Mouse (Mus musculus) intestine, embryonic 16.5 days (tissue): ENCODE measurements at regions not wholly inside any gene's neighbourhood (a gene's known extent, or its start where the extent isn't known, plus 50 kb on each side); places are given as distances from the start of the nearest gene placed in this dataset.

Experiments used
- ATAC-seq: fragments of 200-750 bp; cut with Nextera tagmentation; 2 replicates; pipeline ENCODE4 v1.8.0; 2017; ENCODE audit warnings: moderate TSS enrichment, moderate library complexity
- H3K27ac ChIP-seq: fragments of 300-500 bp; sonication (generic); 2 replicates; pipeline ENCODE4 v1.5.1; 2014; ENCODE audit warnings: mild to moderate bottlenecking, low read length
- H3K27me3 ChIP-seq: fragments of 300-500 bp; sonication (generic); replicated peaks from 2 replicates; pipeline ENCODE4 v1.6.1; 2014; ENCODE audit warnings: low read length, control low read depth, mixed read lengths; ENCODE audit not compliant: control insufficient read depth, insufficient read depth
- H3K36me3 ChIP-seq: fragments of 300-500 bp; sonication (generic); 2 replicates; pipeline ENCODE4 v1.6.1; 2014; ENCODE audit warnings: low read length, control low read depth; ENCODE audit not compliant: control insufficient read depth, insufficient read depth
- H3K4me1 ChIP-seq: fragments of 300-500 bp; sonication (generic); 2 replicates; pipeline ENCODE4 v1.6.1; 2014; ENCODE audit warnings: low read length, control low read depth, mixed read lengths; ENCODE audit not compliant: control insufficient read depth, insufficient read depth
- H3K4me2 ChIP-seq: fragments of 300-500 bp; sonication (generic); 2 replicates; pipeline ENCODE4 v1.6.1; 2014; ENCODE audit warnings: low read depth, low read length, control low read depth
- H3K4me3 ChIP-seq: fragments of 300-500 bp; sonication (generic); 2 replicates; pipeline ENCODE4 v1.5.1; 2014; ENCODE audit warnings: mild to moderate bottlenecking, low read length
- H3K9ac ChIP-seq: fragments of 300-500 bp; sonication (generic); 2 replicates; pipeline ENCODE4 v1.6.1; 2014; ENCODE audit warnings: low read depth, low read length
- H3K9me3 ChIP-seq: fragments of 300-500 bp; sonication (generic); 2 replicates; pipeline ENCODE4 v1.6.1; 2016; ENCODE audit warnings: low read length, control low read depth; ENCODE audit not compliant: control insufficient read depth
- WGBS: fragments of 180-500 bp; shearing (Covaris S2); extraction: QIAGEN DNeasy Blood & Tissue Kit; methylation state at CpG from one replicate; pipeline ENCODE4 v1.1.7; 2014; 5-methylcytosine and 5-hydroxymethylcytosine counted together

- Histone ChIP-seq H3K9me3 (no peaks in the 10 kb centered on the region), H3K36me3 (no peaks in the 10 kb centered on the region), H3K4me2 (no peak overlapping the region), H3K27ac (no peak overlapping the region), H3K4me3 (no peak overlapping the region), H3K9ac (no peak overlapping the region), H3K4me1 (no peaks in the 10 kb centered on the region), H3K27me3 (no peaks in the 10 kb centered on the region)
- WGBS, result 56% methylated on average over 17 of the region's 17 CpGs
- peak; percentile 71 for ATAC-seq
Observed at GRCm38 (mm10) chr15:25284354-25285199, 129.0 kb downstream of the Basp1 start.

DNA sequence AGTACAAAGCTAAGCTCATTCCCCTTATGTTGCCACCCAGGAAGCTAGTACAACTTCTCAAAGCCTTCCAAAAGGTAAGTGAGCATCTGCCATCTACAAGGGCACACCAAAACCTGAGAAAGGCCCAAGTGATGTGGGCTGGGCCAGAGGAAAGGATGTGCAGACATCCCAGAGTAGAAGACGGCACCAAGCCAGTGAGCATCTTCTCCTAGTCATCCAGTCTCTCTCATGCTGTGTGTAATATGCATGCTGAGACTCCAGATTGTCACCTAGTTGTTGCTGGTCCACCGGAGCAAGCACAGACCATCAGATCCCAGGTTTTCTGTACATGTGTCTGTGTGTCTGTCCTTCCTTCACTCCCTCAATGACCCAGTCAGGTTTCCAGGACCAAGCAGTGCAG is 129.9 kb downstream of the Basp1 start:
- Histone ChIP-seq H3K4me3 (no peak overlapping the region), H3K4me2 (no peak overlapping the region), H3K36me3 (no peaks in the 10 kb centered on the region), H3K27ac (no peak overlapping the region), H3K9ac (no peak overlapping the region), H3K9me3 (no peaks in the 10 kb centered on the region), H3K27me3 (no peaks in the 10 kb centered on the region), H3K4me1 (no peaks in the 10 kb centered on the region)
- WGBS, result 89% methylated on average over 2 of the region's 2 CpGs
- ATAC-seq, result no peak

DNA sequence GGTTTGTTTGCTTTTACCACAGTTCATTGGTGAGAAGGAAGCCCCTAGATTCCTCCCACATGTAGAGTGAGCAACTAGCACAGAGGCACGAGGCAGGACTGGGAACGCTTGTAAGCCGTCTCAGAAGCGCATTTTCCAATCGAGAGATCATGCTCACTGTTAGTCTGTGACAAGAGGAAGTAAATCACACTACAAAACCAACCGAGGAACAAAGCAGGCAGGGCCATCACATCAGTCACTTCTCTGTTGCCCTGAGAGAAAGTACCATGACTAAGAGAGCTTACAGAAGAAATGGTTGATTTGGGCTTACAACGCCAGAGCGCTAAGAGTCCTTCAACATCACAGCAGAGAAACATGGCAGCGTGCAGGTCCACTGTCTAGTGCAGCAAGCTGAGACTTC is 131.2 kb downstream of the Basp1 start:
- no peak overlapping the region for H3K27ac ChIP-seq
- H3K9me3 ChIP-seq, result no peaks in the 10 kb centered on the region
- H3K36me3 ChIP-seq, result no peaks in the 10 kb centered on the region
- no peaks in the 10 kb centered on the region for H3K4me1 ChIP-seq
- H3K4me3 ChIP-seq, result no peak overlapping the region
- 75% methylated on average over 9 of the region's 9 CpGs for WGBS
- H3K4me2 ChIP-seq, result no peak overlapping the region
- H3K9ac ChIP-seq, result no peak overlapping the region
- no peaks in the 10 kb centered on the region for H3K27me3 ChIP-seq
- no peak for ATAC-seq

DNA sequence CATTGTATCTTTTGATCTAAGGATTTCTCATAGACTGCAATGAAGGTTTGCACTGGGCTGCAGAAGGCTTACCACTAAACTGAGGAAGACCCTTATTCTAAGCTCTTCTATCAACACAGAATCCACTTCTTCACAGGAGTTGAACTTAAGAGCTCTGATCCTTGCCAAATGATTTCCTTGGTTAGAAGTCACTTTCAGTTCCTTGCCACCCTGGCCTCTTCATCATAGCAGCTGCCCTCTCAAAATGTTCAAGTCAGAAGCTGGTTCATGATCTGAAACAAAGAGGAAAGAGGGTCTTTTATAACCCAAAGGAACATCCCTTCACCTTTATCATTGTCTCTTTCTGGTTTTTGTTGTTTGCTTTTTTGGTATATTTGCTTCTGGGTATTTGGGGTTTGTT is 131.6 kb downstream of the Basp1 start:
- Histone ChIP-seq H3K4me1 (no peaks in the 10 kb centered on the region), H3K9ac (no peak overlapping the region), H3K4me3 (no peak overlapping the region), H3K4me2 (no peak overlapping the region), H3K36me3 (no peaks in the 10 kb centered on the region), H3K27ac (no peak overlapping the region), H3K27me3 (no peaks in the 10 kb centered on the region), H3K9me3 (no peaks in the 10 kb centered on the region)
- ATAC-seq, result no peak

DNA sequence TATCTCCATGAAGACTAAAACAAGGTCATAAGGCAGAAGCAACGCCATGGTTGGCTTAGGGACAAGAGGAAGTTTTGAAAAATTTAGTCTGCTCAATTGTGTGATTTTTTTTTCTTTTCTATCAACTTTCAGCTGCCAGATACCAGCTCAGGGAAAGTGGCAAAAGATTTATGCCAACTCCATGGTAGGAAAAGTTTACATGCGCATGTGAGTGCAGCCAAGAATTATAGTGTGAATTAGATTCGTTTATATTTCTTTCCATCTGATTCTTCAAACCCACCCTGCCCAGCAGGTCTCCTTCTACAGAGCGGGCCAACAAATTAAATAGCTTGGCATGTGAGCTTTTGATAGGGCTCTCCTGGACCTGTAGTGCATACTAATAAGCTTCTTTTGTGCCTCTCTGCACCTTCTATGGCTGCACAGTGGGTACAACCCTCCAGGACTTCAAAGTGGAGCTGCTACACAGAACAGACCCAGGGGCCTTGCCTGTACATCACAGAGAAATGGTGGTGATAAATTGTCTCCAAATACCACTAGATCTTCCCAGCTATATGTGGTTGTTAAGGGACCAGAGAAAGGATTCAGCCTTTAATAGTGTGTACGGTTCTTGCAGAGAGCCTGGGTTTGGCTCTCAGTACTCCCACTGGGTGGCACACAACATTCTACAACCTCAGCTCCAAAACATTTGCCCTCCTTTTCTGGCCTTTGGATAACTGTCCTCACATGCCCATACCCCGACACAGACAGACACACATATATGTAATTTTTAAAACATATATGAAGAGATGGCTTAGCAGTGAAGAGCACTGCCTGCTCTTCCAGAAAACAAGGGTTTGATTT is 135.0 kb downstream of the Basp1 start:
- Histone ChIP-seq H3K4me3 (no peak overlapping the region), H3K27me3 (no peaks in the 10 kb centered on the region), H3K4me2 (no peak overlapping the region), H3K36me3 (no peaks in the 10 kb centered on the region), H3K9me3 (no peaks in the 10 kb centered on the region), H3K27ac (no peak overlapping the region), H3K9ac (no peak overlapping the region), H3K4me1 (no peaks in the 10 kb centered on the region)
- 63% methylated on average over 6 of the region's 6 CpGs for WGBS
- no peak for ATAC-seq

GRCm38 (mm10) chr15:25276227-25276626 is 137.3 kb downstream of the Basp1 start:
- Histone ChIP-seq H3K4me2 (no peak overlapping the region), H3K9ac (no peak overlapping the region), H3K9me3 (no peaks in the 10 kb centered on the region), H3K27me3 (no peaks in the 10 kb centered on the region), H3K27ac (no peak overlapping the region), H3K4me1 (no peaks in the 10 kb centered on the region), H3K36me3 (no peaks in the 10 kb centered on the region), H3K4me3 (no peak overlapping the region)
- 90% methylated on average over 5 of the region's 5 CpGs for WGBS
- ATAC-seq, result no peak

- 87% methylated on average over 5 of the region's 5 CpGs for WGBS
- Histone ChIP-seq H3K9ac (no peak overlapping the region), H3K36me3 (no peaks in the 10 kb centered on the region), H3K4me3 (no peak overlapping the region), H3K27ac (no peak overlapping the region), H3K4me1 (no peaks in the 10 kb centered on the region), H3K27me3 (no peaks in the 10 kb centered on the region), H3K4me2 (no peak overlapping the region), H3K9me3 (no peaks in the 10 kb centered on the region)
- ATAC-seq, result no peak
Observed at GRCm38 (mm10) chr15:25271886-25272285, 141.7 kb downstream of the Basp1 start.

DNA sequence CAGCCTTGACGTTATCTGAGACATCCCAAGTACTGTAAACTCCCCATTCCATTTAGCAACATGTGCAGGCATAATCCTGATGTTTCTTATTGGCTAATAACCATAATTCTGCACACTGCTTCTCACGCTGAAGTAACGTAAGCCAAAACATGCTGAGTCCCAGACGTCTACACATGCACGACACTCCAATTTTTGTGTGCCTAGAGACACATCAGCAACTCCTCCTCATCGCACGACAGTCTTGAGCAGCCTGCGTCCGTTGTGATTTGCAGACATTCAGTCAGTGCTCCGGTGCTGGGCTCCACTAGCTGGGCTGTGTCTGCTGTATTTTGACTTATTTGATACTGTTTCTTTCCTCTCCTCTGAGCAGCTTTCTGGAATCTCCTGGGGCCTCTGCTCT is 143.2 kb downstream of the Basp1 start:
- H3K4me3 ChIP-seq, result no peak overlapping the region
- H3K9ac ChIP-seq, result no peak overlapping the region
- H3K4me2 ChIP-seq, result no peak overlapping the region
- no peak overlapping the region for H3K27ac ChIP-seq
- peak; percentile 30; the same call in 1 of the 2 replicates for ATAC-seq
- WGBS, result 61% methylated on average over 10 of the region's 10 CpGs
- H3K4me1 ChIP-seq, result no peaks in the 10 kb centered on the region
- H3K36me3 ChIP-seq, result no peaks in the 10 kb centered on the region
- H3K9me3 ChIP-seq, result no peaks in the 10 kb centered on the region
- H3K27me3 ChIP-seq, result no peaks in the 10 kb centered on the region

GRCm38 (mm10) chr15:25269345-25269996 is 144.1 kb downstream of the Basp1 start:
- Histone ChIP-seq H3K36me3 (no peaks in the 10 kb centered on the region), H3K9me3 (no peaks in the 10 kb centered on the region), H3K27me3 (no peaks in the 10 kb centered on the region), H3K4me3 (no peak overlapping the region), H3K9ac (no peak overlapping the region), H3K27ac (peak overlapping the region; percentile 33; the same call in 1 of the 2 replicates), H3K4me2 (peak overlapping the region; percentile 22), H3K4me1 (no peaks in the 10 kb centered on the region)
- WGBS, result 12% methylated on average over 12 of the region's 12 CpGs
- ATAC-seq, result peak; percentile 80
